In the genomic region with DNA sequence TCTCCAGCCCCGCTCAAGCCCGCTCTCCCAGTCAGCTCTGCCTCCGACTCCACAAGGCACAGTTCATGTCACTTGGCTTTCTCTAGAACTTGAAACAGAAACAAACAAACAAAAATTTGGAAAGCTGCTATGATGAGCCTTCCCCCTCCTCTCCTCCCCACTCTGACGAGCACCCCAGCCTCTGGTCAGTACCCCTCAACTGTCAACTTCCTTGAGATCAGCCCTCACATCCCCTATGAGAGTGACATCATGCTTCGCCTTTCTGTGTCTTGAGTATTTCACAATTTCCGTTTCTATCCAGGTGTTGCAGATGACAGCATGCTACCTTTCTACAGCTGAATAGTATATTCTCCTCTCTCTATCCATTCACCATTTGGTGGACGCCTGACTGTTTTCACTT, we compare ENCODE assay signal across 22 mouse cellular contexts.
"Had no signal": no experiment of that assay in that cellular context is flagged by ENCODE, and none has a peak within 500 bp of the region (broad histone marks: within the 10 kb centered on the region; RNA-seq: fewer than 3 reads in every experiment).

No protein-coding gene starts in this region.

- DNase-seq: heart, postnatal 10 days; heart, postnatal 14 days; heart, postnatal 36 days; heart, postnatal 4 days; kidney, adult 11 months; kidney, adult 18-20 months; kidney, adult 2 months; kidney, adult 8-10 months; kidney, adult 9 months; kidney, postnatal 10 days; kidney, postnatal 14 days; kidney, postnatal 25 days; kidney, postnatal 36 days; kidney, postnatal 4 days; layer of hippocampus, adult 9-11 months; layer of hippocampus, postnatal 36 days had no signal

- ATAC-seq: hindbrain, embryonic 16.5 days; hindbrain, postnatal 0 days; inflammation-experienced regulatory T-cells, adult 6 months; intestine, embryonic 15.5 days; intestine, embryonic 16.5 days; intestine, postnatal 0 days had no signal
